Mouse (Mus musculus) urinary bladder, postnatal 36 days (tissue): Measurements from ENCODE around the gene Zfp692.
"Not testable (repeated sequence)": the region's sequence is repeated elsewhere in the genome, so short reads cannot be mapped to it uniquely, and the experiment has no call there.

Source experiments
- DNase-seq, 2 experiments: peaks; one replicate each; pipeline ENCODE4 v3.0.0; 2022; ENCODE audit warnings: low spot score in 2 of 2, mixed read lengths in 1 of 2

The Zfp692 gene

GRCm38 (mm10) chr11:58353709-58354108 lies 46.8 kb downstream of the Zfp692 start:
- DNase-seq, result no peak

GRCm38 (mm10) chr11:58354476-58354875 lies 47.6 kb downstream of the Zfp692 start:
- no peak for DNase-seq

- no peak for DNase-seq
Observed at GRCm38 (mm10) chr11:58354927-58355326, 48.1 kb downstream of the Zfp692 start.

- DNase-seq, result no peak
Observed at GRCm38 (mm10) chr11:58357042-58357441, 50.2 kb downstream of the Zfp692 start.

- DNase-seq, result no peak
Observed at GRCm38 (mm10) chr11:58357844-58358534, 51.1 kb downstream of the Zfp692 start.

- DNase-seq, result not testable (repeated sequence)
Observed at GRCm38 (mm10) chr11:58362562-58362961, 55.7 kb downstream of the Zfp692 start.
